Mouse (Mus musculus) testis, adult 2 months (tissue): ENCODE measurements at regions not wholly inside any gene's neighbourhood (a gene's known extent, or its start where the extent isn't known, plus 50 kb on each side); places are given as distances from the start of the nearest gene placed in this dataset.

Experiments
- CTCF ChIP-seq: fragments of 200-500 bp; IDR thresholded peaks from 2 replicates; pipeline ENCODE4 v1.5.1; 2012; ENCODE audit warnings: low read depth, mild to moderate bottlenecking, inconsistent platforms, low read length, moderate library complexity; ENCODE audit not compliant: control insufficient read depth, insufficient read depth, insufficient replicate concordance
- POLR2A ChIP-seq: fragments of 200-500 bp; IDR thresholded peaks from 2 replicates; pipeline ENCODE4 v1.6.1; 2012; ENCODE audit warnings: low read depth, mild to moderate bottlenecking, inconsistent platforms, low read length, moderate library complexity; ENCODE audit not compliant: control insufficient read depth

DNA sequence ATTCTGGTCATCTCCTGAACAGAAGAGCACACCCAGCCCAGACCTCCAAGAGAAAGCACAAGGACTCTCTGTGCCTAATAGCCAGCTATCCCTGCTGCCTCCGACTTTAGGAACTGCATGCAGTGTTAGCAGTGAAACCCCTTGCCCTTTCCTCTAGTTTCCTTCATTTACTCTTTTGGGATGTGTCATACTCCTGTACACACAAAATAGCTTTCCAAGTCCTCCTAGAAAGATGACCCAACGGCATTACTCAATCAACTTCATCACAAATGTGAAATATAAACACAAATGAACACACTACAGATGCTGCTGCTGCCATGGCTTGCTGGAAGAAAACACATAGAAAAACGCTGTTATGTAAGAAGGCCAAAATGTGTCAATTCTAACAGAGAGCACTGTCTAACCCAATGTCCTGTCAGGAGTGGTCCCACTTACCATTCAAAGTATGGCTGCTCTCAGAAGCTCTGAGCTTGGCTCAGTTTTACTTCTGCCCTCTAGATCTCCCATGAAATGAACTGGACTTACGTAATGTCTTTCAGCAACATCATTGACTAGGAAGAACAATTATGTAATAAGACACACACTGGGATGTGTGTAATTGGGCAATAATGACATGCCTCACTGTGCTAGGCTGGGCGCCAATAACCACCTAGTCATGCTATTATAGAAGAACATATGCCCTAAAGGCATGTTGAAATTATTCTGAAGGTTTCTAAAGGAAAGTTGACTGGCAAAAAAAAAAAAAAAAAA is 94.5 kb downstream of the Lmo4 start:
- TF ChIP-seq CTCF (no peak), POLR2A (no peak)
